Mouse (Mus musculus) brain, embryonic 14.5 days (tissue): ENCODE data around the gene Chst8. TPM values are rescaled to one million over a fixed set of nuclear protein-coding genes. Genes with fewer than 3 reads are reported as not detected.
A peak's percentile ranks its signal among the peaks of the same experiment; 100 is the strongest.

Experiments
- DNase-seq: peaks from one replicate; pipeline ENCODE4 v3.0.0-alpha.2; 2011; ENCODE audit warnings: low read depth
- CTCF ChIP-seq: fragments of 200-500 bp; IDR thresholded peaks from 2 replicates; pipeline ENCODE4 v1.5.1; 2012; ENCODE audit warnings: inconsistent platforms, mild to moderate bottlenecking, moderate library complexity, borderline replicate concordance; ENCODE audit not compliant: insufficient read depth, insufficient read length; ENCODE audit errors: extremely low read depth
- POLR2A ChIP-seq: fragments of 200-500 bp; IDR thresholded peaks from 2 replicates; pipeline ENCODE4 v1.6.1; 2012; ENCODE audit warnings: mild to moderate bottlenecking, inconsistent platforms, borderline replicate concordance; ENCODE audit not compliant: poor library complexity, insufficient read depth, insufficient read length, severe bottlenecking; ENCODE audit errors: extremely low read depth
- polyA plus RNA-seq: library from polyadenylated mRNA; depleted of rRNA; stranded (reverse); fragments of >200 nt; gene quantifications from 2 replicates; pipeline ENCODE4 v1.2.3, GENCODE M21; 2012

The Chst8 gene
- polyA plus RNA-seq, 1 experiment = 13.3 TPM

GRCm38 (mm10) chr7:34652751-34653502, 159.6 kb downstream of the Chst8 start:
- peak; percentile 74 for DNase-seq
- TF ChIP-seq POLR2A = no peak
- TF ChIP-seq CTCF = no peak

GRCm38 (mm10) chr7:34651381-34651780, 161.1 kb downstream of the Chst8 start:
- TF ChIP-seq CTCF (no peak), POLR2A (no peak)

GRCm38 (mm10) chr7:34647052-34647451, 165.5 kb downstream of the Chst8 start:
- DNase-seq = peak; percentile 74
- TF ChIP-seq CTCF (no peak), POLR2A (no peak)

More at GRCm38 (mm10) chr7:34651381-34651780, 161.1 kb downstream of the Chst8 start:
- peak; percentile 68 for DNase-seq

- TF ChIP-seq CTCF (no peak), POLR2A (no peak)
- no peak for DNase-seq
Observed at GRCm38 (mm10) chr7:34646144-34646795, 166.2 kb downstream of the Chst8 start.

- no peak for DNase-seq
- no peak for TF ChIP-seq POLR2A
- TF ChIP-seq CTCF = no peak
Observed at GRCm38 (mm10) chr7:34645623-34646022, 166.9 kb downstream of the Chst8 start.

GRCm38 (mm10) chr7:34644591-34644990, 167.9 kb downstream of the Chst8 start:
- DNase-seq = peak; percentile 48

GRCm38 (mm10) chr7:34643329-34643728, 169.2 kb downstream of the Chst8 start:
- no peak for TF ChIP-seq CTCF
- TF ChIP-seq POLR2A = no peak
- no peak for DNase-seq

More at GRCm38 (mm10) chr7:34644591-34644990, 167.9 kb downstream of the Chst8 start:
- TF ChIP-seq CTCF = no peak
- no peak for TF ChIP-seq POLR2A

- no peak for DNase-seq
- no peak for TF ChIP-seq POLR2A
Observed at GRCm38 (mm10) chr7:34641968-34642367, 170.5 kb downstream of the Chst8 start.

- TF ChIP-seq CTCF (no peak), POLR2A (no peak)
- DNase-seq = no peak
Observed at GRCm38 (mm10) chr7:34639798-34640197, 172.7 kb downstream of the Chst8 start.

- no peak for DNase-seq
- no peak for TF ChIP-seq POLR2A
- no peak for TF ChIP-seq CTCF
Observed at GRCm38 (mm10) chr7:34636661-34637060, 175.8 kb downstream of the Chst8 start.

GRCm38 (mm10) chr7:34632966-34633742, 179.4 kb downstream of the Chst8 start:
- no peak for TF ChIP-seq POLR2A
- no peak for TF ChIP-seq CTCF
- no peak for DNase-seq
